Mouse (Mus musculus) monocyte, adult 2 months (primary cell): ENCODE results near the gene Rnf216.

ENCODE experiments used
- DNase-seq, 2 experiments: peaks; one replicate each; pipeline ENCODE4 v3.0.0; 2022; ENCODE audit warnings: low spot score in 2 of 2, low read depth in 1 of 2

The Rnf216 gene

GRCm38 (mm10) chr5:143022956-143023355 lies 89.8 kb downstream of the Rnf216 start:
- DNase-seq = no peak

GRCm38 (mm10) chr5:143017401-143017800 lies 95.4 kb downstream of the Rnf216 start:
- no peak for DNase-seq

GRCm38 (mm10) chr5:143009383-143009782 lies 103.4 kb downstream of the Rnf216 start:
- DNase-seq = no peak

DNA sequence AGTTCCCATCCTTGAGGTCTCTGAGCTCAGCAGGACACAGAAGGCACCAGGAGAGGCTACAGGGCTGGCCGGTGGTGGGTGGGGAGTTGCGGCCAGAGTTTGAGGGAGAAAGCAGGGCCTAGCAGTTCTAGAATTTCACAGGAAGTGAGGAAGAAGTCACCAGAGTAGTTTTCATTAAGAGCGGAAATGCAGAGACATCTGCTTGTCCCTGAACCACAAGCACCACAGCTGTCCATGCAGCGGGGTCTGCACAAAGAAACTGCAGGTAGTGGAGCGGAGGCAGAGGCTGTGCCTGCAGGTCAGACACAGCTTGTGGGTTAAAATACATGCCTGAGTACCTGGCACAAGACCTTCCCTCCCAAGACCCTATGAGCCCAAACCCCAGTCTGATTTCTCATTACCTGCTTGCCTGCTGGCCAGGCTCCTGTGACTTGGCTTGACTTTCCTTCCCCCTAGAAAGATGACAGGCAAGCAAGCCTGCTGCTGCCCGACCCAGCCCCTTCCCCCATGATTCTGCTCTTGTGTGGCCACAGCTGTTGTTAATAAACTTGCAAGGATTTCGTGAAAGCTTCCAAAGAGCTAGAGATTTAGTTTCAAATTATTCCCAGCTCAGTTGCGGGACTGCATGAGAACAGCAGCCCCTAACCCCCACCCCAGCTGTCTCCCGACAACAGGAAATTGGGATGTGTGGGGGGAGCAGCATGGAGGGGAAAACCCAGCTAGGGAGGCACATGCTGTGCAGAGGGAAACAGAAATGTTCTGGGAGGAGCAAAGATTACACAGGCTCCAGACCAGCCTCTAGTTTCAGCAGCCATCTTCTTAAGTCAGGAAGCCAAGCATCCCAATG lies 111.9 kb downstream of the Rnf216 start:
- no peak for DNase-seq

DNA sequence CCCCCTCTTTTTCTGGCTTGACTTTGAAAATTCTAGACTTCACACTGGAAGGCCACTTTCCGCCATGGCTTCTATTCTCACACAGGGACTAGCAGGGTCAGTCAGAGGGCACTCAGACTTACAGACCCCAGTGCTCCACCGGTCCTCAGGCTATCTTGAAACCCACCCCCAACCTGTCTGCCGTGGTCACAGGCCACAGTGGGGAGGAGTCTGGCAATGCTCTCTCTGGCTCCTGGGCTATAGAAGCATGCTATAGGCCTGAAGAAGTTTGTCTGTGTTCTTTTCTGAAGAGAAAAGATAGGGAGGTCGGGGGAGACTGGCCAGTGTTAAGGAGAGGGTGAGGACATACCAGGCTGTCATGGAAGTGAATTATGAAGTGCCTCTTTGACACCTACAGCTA lies 112.7 kb downstream of the Rnf216 start:
- DNase-seq = no peak

DNA sequence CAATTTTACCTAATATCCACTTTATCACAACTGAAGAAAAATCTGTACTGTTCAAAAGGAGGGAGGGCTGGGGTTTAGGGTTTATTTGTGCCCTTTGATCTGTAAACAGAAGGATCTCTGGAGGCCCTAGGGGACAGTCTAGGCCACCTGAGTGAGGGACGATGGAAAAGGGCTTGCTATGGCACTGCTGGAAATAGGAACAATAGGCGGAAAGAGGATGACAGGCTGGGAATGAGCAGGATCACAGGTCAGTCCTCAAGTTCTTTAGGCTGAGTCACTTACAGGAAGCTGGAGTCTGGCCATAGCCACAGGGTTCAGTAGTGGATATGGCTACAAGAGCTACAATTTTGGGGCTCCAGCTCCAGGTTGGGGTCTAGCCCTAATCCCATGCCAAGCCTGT lies 114.6 kb downstream of the Rnf216 start:
- DNase-seq = no peak

DNA sequence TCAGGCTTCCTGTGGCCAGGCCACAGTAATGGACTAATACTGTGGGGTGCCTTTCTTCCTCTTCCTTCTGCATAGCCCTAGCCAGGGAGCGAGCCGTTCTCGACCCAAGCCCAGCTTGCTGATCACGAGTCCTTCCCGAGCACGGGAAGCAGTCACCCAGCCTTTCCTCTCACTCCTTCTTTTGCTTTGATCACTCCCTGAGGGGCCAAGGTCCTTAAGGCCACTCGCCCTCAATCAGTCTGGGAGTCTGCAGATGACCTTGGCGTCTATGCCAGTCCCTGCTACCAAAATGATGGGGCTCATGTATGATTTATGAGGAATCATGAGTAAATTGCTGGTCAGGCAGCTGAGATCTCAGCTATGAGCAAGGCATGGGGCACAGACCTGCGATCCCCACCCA lies 115.3 kb downstream of the Rnf216 start:
- DNase-seq = no peak

DNA sequence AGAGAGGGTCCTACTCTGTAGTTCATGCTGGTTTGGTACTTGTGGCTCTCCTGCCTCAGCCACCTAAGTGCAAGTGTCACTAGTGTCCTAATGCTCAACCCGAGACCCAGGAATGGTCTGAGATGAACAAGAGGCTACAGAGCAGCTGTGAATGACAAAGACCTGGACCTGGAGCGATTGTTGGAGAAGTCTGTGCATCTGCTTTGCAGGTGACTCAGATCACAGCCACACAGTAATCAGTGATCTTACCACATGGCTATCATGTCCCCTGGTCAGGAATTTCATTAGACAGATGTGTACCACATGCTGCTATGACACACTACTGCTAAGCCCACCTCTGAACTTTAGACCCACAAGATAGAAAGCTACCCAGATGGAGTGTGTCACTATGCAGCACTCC lies 118.0 kb downstream of the Rnf216 start:
- DNase-seq = no peak

- no peak for DNase-seq
Observed at GRCm38 (mm10) chr5:142989167-142989566, 123.6 kb downstream of the Rnf216 start.

DNA sequence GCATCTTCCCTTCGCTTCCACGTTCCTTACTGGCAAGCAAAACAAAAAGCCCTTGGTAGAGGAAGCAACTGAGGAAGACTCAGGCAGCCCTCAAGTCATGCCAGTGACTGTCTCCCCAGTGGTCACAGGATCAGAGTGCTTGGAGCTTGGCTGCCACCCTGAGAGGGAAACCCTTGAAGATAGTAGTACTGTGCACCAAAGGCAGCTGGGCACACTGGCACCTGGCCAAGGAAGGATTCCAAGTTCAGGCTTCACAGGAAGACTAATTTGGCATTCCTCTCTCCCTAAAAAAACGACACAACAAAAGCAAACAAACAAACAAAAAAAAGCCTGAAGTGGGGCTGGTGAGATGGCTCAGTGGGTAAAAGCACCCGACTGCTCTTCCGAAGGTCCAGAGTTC lies 124.3 kb downstream of the Rnf216 start:
- no peak for DNase-seq

DNA sequence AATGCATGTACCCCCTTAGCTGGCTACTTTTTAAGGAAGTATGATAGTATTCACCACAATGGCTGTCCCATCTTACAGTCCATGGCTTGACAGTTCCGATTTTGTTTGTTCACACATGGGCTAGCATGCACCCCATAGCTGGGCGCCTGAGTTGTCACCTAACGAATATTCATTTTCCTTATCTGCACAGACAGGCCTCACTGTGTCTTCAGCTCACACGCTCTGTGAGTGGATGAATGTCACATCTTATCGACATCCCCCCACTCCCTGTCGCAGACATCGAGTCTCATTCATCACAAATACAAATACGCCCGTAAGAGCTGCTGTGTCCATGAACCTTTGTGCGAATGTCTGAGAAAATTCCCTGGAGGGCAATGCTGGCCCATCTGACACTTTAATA lies 128.5 kb downstream of the Rnf216 start:
- DNase-seq = no peak

DNA sequence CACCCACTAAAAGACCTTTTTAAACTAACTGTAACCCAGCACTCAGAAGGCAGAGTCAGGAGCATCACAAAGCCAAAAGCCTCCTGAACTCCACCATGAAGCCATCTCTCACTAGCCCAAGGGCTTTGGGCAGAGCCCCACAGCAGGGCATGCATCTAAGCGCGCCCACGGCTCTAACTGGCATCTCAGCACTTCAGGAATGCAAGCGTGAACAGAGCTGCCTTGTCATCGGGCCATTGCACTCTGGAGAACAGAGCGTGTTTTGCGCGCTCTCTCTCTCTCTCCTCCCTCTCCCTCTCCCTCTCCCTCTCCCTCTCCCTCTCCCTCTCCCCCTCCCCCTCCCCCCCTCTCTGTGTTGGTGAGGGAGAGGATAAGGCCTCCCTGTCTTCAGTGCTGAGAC lies 129.6 kb downstream of the Rnf216 start:
- DNase-seq = no peak

GRCm38 (mm10) chr5:142982046-142982801 lies 130.6 kb downstream of the Rnf216 start:
- DNase-seq = no peak

- no peak for DNase-seq
Observed at GRCm38 (mm10) chr5:142976516-142976915, 136.3 kb downstream of the Rnf216 start.

- no peak for DNase-seq
Observed at GRCm38 (mm10) chr5:142974598-142975121, 138.1 kb downstream of the Rnf216 start.

DNA sequence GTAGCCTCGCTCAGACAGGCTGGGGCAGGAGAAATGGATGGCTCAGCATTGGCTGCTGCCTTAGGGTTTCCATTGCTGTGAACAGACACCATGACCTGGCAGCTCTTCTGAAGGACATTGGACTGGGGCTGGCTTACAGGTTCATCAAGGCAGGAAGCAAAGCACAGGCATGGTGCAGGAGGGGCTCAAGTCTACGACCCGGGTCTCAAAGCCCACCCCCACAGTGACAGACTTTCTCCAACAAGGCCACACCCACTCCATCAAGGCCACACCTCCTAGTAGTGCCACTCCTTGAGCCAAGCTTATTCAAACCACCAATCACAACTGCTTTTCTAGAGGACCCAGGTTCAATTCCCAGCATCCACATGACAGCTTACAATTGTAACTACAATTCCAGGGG lies 138.8 kb downstream of the Rnf216 start:
- no peak for DNase-seq

DNA sequence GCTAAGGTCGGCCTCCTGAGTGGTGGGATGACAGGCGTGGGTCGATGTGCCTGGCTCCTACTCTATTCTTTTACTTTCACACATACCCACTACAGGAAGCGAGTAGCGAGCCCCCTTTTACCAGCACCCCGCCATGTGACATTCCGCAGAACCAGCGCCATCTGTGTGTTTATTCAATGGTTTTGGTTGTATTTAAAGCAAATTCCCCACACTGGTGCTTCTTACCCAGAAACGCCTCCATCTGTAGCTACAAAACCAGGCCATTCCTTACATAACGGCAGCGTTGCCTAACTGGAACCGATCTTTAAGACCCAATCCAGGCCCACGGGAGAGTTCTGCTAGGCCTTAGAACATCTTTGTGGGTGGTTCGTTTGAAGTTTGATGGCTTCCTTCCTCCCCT lies 144.4 kb downstream of the Rnf216 start:
- DNase-seq = no peak

GRCm38 (mm10) chr5:142964650-142965049 lies 148.1 kb downstream of the Rnf216 start:
- no peak for DNase-seq

- DNase-seq = no peak
Observed at GRCm38 (mm10) chr5:142963705-142964494, 148.9 kb downstream of the Rnf216 start.

DNA sequence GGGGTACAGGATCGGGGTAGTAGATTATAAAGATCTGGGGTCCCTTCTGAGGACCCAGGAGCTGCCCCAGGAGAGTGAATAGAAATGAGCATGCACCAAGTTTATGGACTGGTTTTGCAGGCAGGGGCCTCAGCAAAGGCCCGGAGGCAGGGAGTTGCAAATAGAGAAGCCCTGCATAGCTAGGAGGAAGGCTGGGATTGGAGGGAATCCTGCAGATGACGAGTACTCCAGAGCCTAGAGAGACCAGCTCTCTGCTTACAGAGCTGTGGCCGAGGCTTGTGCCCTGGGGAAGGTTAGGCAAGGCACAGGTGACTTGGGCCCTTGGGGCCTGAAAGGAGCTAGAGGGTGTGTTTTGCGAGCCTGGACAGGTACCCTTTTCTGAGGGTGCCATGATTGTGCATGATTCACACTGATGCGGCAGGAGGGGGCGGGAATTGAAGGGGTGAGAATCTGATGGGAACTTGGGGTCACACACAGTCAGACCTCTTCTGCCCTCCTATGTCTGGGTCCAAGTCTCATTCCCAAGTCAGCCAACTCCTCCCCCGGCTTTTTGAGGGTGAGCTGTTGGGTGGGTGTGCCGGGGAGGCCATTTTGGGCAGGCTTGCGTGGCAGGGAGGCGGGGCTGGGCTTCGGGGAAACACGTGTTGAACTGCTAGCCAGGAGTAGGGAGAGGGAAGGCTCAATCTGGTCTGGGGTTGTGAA lies 149.6 kb downstream of the Rnf216 start:
- DNase-seq = no peak

DNA sequence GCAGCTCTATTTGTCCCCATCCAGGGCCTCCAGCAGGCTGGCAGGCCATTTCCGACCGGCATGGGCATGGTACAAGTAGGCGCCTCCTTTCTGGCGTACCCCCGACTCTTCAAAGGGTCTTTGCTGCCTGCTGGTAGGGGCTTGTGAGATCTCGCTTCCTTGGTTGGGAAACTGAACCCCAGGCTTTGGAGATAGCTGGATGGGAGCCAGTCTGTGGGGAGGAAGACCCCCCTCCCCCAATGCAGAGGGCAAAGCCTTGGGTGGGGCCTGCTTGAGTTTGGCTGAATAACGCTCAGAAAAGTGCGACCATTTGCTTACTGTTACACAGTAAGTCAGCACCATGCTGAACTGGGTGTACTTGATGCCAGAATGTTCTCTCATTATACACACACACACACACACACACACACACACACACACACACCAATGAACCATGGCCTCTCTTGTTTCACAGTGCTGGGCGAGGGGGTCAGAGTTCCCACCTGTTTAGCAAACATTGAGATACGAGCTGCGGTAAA lies 150.3 kb downstream of the Rnf216 start:
- no peak for DNase-seq
